Mouse (Mus musculus): ENCODE results near the gene Catsper4. TPM values are rescaled to one million over a fixed set of nuclear protein-coding genes. Genes with fewer than 3 reads are reported as not detected.

The Catsper4 gene
- total RNA-seq, 2 experiments from 2014 or later = 0.84 to 2.9 TPM

GRCm38 (mm10) chr4:134251241-134252130, 24.3 kb upstream of the Catsper4 start:
- no peak for DNase-seq (ENCODE audit: low spot score)

- DNase-seq (ENCODE audit: low spot score) = no peak
Observed at GRCm38 (mm10) chr4:134250930-134251240, 23.7 kb upstream of the Catsper4 start.

GRCm38 (mm10) chr4:134250116-134250929, 23.1 kb upstream of the Catsper4 start:
- no peak for DNase-seq (ENCODE audit: low spot score)

DNA sequence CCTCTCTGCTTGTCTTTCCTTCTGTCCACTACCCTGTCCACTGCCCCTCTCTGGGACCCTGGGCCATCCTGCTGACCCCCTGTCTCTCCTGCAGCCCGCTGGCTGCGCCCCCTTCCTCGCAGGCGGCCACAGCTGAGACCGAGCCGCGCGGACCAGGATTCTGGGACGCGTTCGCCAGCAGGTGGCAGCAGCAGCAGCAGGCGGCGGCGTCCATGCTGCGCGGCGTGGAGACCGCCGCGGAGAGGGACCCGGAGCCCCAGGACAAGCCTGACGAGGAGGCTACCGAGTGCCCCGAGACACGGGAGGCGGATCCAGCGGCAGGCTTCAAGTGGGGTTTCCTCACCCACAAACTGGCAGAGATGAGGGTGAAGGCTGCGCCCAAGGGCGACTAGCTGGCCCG, 22.5 kb upstream of the Catsper4 start:
- peak; percentile 65 for DNase-seq (ENCODE audit: low spot score)

- no peak for DNase-seq (ENCODE audit: low spot score)
Observed at GRCm38 (mm10) chr4:134246719-134247258, 19.6 kb upstream of the Catsper4 start, which contains the start of gene Gm30191. TSS of gene Gm30191 (plus strand) at chr4:134246935.

GRCm38 (mm10) chr4:134246256-134246655, 19.1 kb upstream of the Catsper4 start:
- no peak for DNase-seq (ENCODE audit: low spot score)

- peak; percentile 95 for DNase-seq (ENCODE audit: low spot score)
Observed at GRCm38 (mm10) chr4:134245148-134245843, 18.1 kb upstream of the Catsper4 start, which contains the start of gene Zfp593. TSS of gene Zfp593 (minus strand) at chr4:134245592.

DNA sequence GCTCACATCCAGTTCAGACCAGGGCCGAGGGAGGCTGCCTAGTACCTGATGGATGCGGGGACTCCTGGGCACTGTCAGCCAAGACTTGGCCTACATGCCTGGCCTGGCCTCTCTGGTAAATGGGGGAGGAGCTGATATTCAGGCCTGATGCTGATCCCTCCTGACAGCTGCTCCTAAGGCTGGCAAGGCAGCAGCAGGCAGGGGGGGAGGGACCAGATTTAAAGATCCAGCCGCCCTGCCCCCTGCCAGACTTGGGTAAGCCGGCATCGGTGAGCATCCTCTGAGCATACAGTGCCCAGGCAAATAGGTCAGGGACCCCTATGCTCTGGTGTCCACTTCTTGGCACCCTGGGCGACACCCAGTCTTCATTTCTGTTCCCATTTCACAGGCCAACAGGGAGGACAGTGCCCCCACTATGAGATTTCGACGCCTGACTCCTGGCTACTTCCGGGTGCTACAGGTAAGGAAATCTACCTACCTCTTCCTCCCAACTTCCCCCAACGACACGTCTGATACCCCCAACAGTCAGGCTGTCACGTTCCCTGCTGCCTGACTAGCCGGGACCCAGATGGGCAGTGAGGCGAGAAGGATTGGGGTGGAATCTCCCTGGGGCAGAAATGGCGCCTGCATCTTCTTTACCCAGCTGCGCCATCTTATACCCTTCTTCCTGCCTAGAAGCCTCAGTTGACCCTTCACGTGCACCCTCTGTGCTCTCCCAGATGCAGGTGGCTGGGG, 16.5 kb upstream of the Catsper4 start, which contains the start of gene E130218I03Rik:
Gene E130218I03Rik, plus strand, starts transcription at position 147 of the 735 bp plus-strand sequence.
- no peak for DNase-seq (ENCODE audit: low spot score)

DNA sequence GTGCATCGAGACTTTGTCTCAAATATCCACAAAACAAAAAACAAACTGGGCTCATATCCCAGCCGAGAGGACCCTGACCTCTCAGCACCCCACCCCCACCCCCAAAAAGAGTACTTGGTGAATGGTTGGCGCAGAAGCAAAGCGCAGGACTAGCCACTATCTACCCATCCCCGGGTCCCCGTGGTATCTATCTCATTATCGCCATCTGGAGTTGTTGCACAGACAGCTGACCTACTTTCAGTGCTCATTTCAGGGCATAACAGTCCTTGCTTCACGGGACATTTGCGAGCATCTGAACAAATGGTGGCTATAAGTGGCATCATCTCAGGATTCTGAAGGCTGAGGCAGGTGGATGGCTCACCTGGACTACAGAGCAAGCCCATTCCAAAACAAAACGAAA, 11.5 kb upstream of the Catsper4 start:
- no peak for DNase-seq (ENCODE audit: low spot score)

- DNase-seq (ENCODE audit: low spot score) = peak; percentile 90
Observed at GRCm38 (mm10) chr4:134238279-134238651, 11.1 kb upstream of the Catsper4 start, which contains the start of gene Cnksr1. TSS of gene Cnksr1 (minus strand) at chr4:134238399.

- DNase-seq (ENCODE audit: low spot score) = peak; percentile 75
Observed at GRCm38 (mm10) chr4:134237582-134238278, 10.5 kb upstream of the Catsper4 start.

DNA sequence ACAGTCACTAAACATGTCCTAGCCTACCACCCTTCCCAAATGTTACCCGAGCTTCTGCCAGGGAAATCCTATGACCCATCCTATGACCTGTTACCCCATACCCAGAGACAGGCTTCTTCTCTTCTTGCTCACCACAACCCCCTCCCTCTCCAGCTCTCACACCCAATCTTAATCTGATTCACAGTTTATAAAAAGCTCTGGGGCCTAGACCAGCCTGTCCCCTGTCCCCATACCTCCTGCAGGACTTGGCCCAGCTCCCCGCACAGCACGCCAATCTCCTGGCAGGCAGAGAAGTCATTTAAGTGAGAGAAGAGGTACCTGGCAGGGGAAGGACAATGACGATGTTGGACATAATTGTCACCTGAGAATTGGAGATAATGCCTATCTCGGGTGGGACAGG, 7.7 kb upstream of the Catsper4 start:
- DNase-seq (ENCODE audit: low spot score) = peak; percentile 85

DNA sequence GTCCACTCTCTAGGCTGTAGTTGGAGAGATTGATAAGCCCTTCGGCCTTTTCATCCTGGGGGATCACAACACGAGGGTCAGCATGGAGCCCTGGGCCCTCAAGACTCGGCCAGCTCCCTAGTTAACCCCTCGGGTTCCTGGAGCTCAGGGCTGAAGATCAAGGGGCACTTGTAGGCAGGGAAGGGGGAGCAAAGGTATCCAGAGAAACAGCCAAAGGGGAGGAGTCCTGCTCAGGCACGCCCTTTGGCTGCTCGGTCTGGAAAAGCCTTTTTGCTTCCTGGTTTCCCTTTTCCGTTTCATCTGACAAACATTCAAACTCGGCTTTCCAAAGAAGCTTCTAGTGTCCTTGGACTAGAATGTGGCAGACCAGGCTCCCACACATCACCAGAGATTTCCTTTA, 3.2 kb upstream of the Catsper4 start:
- DNase-seq (ENCODE audit: low spot score) = no peak

DNA sequence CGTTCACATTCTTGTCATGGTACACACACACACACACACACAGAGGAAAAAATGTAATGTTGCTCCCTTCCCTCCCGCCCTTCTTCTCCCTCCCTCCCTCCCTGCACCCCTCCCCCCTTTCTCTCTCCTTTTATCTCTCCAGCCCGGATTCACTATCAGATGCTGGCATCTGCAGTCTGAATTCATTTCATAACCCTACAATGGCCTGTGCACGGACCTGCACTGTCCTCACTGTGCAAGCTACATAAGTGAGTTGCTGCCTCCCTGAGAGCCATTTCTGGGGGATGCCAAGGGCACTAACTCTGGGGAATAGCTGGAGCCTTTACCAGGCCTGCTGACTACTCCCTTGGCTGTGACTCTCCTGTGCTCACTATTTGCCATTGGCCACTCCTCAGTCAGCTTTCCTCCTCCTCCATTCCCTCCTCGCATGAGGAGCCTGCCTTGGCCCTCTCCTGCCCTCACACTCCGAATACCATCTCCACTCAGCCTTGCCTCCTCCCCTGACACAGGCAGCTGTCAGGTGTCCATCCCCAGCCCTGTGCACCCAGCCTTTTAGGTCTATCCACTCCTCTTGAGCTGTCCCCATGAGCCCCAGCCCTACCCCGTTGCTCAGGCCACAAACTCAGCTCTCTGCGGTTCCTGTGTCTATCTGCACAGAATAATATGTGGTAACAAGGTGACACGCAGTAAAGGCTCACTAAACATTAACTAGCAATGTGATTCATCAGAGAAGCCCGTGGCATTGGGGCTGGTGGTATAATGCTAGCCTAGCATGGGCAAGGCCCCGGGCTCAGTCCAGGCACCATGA, 4.2 kb downstream of the Catsper4 start:
- DNase-seq (ENCODE audit: low spot score) = no peak

DNA sequence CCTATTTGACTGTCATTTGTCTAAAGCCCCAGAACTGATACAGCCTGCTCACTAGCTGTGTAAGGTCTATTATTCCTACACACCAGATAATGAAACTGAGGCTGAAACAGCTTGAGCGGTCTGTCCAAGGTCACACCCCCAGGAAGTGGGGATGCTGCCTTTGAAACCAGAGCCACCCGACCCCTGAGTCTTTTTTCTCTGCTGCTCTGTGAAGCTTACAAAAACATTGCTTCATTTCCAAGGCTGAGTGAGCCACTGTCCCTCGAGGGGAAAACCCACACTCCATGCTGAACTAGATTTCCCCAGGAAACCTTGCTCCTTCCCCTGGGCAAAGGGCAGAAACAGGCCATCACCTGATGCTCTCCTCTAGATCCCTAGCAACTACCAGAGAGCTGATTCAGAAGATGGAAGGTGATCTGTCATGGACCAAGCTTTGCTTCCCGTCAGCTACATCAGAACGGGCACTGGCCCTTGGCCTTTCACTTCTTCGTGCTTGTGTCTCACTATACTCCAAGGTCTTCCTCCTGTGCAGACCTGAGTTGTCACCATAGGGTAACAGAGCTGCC, 20.6 kb downstream of the Catsper4 start:
- DNase-seq (ENCODE audit: low spot score) = no peak

DNA sequence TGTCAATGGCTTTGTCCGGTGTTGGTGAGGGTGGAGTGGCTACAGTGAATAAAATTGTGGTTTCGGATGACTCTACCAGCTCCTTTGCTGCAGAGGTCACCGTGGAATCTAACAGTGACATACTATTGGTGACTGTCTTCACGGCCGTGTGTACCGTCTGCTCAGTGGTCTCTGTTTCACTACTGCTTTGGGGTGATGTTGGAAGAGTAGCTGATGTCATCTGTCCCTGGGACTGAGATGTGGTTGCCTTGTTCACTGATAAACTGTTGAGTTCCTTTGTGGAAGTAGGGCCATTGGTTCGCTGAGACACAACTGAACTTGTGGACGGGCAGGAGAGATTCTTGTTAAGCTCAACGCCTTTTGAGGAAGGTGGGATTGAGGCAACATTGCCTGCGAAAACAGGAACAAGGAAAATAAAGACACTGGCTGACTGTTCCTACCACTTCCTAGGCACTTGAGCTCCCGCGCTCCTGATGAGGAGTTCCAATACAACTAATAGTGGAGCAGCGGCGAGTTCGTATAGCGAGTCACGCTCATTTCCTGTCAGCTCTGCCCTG, 23.8 kb downstream of the Catsper4 start:
- no peak for DNase-seq (ENCODE audit: low spot score)

GRCm38 (mm10) chr4:134202904-134203303, 24.3 kb downstream of the Catsper4 start, which contains the start of gene Gm7534:
TSS of gene Gm7534 (minus strand) at chr4:134203004.
- no peak for DNase-seq (ENCODE audit: low spot score)

GRCm38 (mm10) chr4:134199371-134199770, 27.8 kb downstream of the Catsper4 start:
- DNase-seq (ENCODE audit: low spot score) = no peak

Measured in gastrocnemius, adult 18-20 months (tissue).